Mouse (Mus musculus): ENCODE measurements around the gene Gm21985.

DNA sequence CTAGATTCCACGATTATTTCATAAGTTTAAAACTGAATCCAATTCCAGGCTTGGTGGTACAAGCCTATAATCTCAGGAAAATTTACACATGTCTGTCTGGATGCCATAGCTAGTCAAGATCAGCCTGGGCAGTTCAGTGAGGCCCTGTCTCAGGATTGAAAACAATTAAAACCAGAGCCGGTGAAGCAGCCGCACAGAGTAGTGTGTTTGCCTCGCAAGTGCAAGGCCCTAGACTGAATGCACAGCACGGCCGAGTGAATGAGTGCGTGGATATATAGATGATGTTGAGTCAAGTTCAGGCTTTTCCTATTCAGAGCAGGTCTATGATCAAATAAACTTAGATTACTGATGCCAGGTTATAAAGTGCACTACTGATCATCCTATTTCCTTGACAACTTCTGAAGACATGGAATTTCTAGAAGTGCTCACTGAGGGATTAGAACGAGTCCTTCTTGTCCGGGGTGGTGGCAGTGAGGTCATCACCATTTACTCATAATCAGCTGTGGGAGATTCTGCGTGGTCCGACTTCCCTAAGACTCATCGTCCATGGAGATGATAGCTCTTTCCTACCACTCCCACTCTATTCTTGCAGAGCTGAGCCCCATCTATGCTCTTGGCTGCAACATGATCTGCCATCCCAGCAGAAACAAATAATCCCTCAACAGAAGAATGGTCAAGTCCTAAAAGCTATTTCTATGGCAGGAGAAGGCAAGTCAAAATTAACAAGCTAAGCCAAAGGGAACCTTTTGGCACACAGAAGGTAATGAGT lies 94.1 kb downstream of the Gm21985 start:
- TF ChIP-seq POLR2A (IDR thresholded peaks at IDR 0.05; ENCODE audit: extremely low read depth, insufficient read depth, low read length), result no peak
- no peak for TF ChIP-seq CTCF (IDR thresholded peaks at IDR 0.05; ENCODE audit: low read depth, low read length)
